Mouse (Mus musculus) adrenal gland, postnatal 25 days (tissue): Measurements from ENCODE around the gene Supt3. TPM values are rescaled to one million over a fixed set of nuclear protein-coding genes. Genes with fewer than 3 reads are reported as not detected.
A peak's percentile ranks its signal among the peaks of the same experiment; 100 is the strongest.

Source experiments
- DNase-seq: peaks from one replicate; pipeline ENCODE4 v3.0.0; 2021; ENCODE audit warnings: mixed read lengths
- long read RNA-seq: library from polyadenylated mRNA; stranded (forward); transcript quantifications from one replicate; pipeline ENCODE4 v2.0.0, GENCODE M21; 2021
- total RNA-seq: library from RNA; stranded (reverse); gene quantifications from 2 replicates; pipeline ENCODE4 v1.2.3, GENCODE M21; 2021

The Supt3 gene
- 25.9 and 26.1 TPM in 2 replicates for total RNA-seq
- long read RNA-seq, transcript Supt3-201 (12 exons, 1,508 nt): major isoform, 15 of 16 reads
- long read RNA-seq, partial matches to known transcripts: 1 of 16 reads
- long read RNA-seq, other reads (novel, unspliced or antisense): 0 of 16 reads

DNA sequence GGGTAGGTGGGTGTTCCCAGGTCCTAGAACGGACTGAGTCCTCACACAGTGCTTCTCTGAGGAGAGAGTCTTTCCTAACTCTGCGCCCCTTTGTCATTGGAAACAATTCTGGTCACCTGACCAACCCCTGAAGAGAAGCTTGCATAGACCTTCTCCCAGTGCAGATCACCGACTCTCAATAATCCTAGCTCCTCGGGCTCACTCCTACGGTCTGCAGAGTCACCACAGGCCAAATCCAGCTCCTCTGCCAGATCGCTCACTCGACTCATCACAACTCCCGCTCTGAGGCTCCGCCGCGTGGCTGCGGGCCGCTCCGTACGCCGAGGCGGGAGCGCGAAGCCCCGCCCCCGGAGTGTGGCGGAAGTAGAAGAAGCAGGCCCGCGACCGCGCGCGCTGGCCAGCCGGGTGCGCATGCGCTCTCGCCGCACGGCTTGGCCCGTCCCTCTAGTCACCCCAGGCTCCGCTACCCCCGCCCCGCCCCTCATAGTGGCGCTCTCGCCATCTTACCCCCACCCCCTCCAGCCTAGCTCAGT lies at the start of gene Supt3:
Gene Supt3, plus strand, starts transcription at position 415 of the 533 bp plus-strand sequence.
- peak; percentile 98 for DNase-seq

DNA sequence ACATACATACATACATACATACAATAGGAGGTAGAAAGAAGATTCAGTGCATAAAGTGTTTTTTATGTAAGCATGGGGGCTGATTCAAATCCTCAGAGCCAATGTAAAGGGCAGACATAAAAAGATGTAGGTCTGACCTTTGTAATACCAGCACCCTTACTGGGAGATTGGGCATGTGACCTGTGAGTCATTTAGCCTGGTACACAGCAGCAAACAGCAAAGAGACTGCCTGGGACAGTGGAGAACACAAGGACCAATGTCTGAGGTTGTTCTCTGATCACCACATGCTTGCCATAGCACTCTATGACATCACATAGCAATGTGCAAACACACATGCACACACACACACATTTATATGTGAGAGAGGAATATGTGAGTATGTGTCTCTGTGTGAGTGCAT lies 49.3 kb upstream of the Supt3 start:
- no peak for DNase-seq

DNA sequence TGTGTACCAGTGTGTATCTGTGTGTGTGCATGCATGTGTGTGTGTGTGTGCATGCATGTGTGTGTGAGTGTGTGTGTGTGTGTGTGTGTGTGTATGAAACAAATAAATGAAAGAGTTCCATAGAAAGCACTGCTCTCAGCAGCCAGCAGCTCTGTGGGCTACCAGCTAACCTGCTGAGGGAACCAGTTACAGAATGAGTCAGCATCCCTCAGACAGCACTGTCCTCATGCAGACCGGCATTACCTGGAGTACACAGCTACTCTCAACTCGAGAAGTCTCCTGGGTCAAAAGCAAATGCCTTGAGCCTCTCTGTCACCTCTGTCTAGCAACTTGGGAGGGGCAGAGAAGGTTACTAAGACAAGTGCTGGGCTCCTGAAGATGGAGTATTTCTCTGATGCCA lies 48.5 kb upstream of the Supt3 start:
- DNase-seq: no peak

DNA sequence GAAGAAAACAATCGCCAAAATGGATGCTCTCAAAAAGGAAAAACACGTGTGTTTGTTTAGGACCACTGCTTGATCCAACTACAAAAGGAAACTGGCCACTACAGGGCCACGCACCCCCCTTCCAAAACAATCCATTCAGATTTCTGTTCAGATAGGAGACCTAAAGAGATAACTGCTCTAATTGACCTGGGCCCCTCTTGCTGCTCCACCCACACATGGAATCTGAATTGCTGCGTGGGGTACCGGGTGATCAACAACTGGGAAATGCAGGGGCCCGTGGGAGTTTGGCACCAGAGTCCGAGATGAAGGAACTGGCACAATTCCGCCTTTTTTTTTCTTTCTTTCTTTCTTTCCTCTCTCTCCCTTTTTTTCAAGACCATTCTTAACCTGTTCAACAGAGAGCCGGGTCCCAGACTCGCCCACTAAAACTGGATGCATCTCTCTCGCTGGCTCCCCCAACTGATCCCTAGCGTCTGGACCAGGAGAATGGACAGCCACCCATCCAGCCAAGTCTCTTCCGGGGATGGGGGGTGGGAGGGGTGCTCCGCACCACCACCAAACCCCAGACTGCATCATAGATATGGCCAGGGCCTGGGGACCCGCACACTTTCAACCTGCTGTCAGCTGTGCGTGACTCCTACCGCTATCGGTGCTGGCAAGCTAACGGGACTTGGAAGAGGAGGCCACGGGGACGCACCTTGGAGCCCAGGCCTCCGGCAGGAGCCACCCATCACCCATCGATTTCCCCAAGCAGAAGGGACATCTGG lies 43.2 kb upstream of the Supt3 start:
- DNase-seq: no peak

DNA sequence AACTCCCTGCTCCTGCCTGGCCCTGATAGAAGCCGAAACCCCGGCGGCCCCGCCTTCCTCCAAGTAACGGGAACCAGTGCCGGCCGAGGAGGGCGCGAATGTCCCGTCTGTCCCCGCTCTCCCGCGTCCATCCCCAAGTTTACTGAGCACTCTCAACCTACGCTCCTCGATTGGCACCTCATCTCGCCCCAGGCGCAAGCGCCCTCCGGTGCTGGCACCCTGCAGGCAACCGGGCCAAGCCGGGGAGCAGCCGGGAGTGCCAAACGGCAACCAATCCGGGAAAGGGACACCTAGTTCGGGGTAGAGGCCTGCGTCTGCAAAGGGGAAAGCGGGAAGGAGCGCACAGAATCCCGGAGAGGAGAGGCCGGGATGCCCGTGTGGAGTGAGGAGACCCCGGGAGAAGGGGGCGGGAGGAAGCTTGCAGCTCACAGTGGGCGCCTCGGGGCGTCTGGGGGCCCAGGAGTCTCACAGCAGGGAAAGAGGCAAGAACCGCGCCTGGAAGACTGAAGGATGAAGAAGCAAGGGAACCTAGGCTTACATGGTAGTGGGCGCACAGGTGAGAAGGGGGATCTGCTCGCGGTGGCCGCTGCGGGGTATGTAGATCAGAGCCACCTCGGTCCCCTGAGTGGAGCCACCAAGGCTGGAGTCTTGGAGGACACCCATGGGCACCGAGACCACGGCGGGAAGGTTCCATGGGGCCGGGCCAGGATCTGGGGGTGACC lies 42.3 kb upstream of the Supt3 start:
- peak; percentile 65 for DNase-seq

DNA sequence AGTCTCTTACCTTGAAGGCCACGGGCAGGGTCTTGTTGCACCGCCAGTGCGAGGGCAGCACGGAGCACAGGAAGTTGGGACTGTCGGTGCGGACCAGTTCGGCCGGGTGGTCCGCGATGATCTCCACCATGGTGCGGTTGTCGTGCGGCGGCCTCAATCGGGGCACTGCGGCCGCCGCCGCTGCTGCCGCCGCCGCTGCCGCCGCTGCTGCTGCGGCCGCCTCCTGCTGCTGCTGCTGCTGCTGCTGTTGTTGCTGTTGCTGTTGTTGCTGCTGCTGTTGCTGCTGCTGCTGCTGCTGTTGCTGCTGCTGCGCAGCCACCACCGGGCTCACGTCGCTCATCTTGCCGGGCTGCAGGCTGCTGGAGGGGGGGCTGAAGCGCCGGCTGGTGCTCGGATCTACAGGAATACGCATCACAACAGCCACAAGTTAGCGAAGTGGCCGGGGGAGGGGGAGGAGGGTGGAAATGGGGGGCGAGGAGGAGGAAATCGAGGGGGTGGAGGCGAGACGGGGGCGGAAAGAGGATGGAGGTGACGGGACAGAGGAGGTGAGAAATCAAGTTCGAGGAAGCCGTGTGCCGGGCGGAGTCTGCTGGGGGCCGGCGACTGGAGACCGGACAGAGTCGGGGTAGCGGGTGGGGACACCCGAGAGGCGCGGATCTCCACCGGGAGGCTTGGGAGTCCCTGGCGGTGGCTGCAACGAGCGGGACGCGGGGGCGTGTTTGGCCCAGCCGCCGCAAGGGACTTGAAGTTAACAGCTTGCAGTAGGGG lies 41.5 kb upstream of the Supt3 start:
- DNase-seq: peak; percentile 59

DNA sequence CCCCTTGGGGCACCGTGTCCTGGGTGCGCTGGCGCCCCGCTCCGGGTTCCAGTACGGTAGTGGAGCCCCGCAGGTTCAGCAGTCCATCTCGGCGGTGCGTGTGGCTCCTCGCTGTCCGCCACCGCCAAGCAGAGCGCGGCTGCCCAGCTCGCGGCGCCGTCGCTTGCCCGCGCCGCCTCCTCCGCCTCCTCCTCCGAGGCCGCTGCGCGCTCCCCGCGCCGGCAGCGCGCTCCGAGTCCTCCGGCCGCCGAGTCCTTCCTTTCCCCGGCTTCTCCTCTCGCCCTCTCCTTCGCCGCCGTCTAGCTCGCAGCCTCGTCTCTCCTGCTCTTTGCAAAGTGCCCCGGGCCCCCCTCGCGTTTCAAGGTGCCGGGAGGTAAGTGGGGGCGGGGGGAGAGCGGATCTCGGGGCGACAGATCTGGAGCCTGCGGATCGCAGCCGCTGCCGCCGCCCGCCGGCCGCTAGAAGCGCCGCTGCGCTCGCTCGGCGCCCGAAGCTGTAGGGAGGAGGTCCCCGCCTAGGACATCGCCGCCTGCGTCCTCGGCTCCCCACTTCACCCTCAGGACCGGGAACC lies 40.9 kb upstream of the Supt3 start:
- peak; percentile 77 for DNase-seq

DNA sequence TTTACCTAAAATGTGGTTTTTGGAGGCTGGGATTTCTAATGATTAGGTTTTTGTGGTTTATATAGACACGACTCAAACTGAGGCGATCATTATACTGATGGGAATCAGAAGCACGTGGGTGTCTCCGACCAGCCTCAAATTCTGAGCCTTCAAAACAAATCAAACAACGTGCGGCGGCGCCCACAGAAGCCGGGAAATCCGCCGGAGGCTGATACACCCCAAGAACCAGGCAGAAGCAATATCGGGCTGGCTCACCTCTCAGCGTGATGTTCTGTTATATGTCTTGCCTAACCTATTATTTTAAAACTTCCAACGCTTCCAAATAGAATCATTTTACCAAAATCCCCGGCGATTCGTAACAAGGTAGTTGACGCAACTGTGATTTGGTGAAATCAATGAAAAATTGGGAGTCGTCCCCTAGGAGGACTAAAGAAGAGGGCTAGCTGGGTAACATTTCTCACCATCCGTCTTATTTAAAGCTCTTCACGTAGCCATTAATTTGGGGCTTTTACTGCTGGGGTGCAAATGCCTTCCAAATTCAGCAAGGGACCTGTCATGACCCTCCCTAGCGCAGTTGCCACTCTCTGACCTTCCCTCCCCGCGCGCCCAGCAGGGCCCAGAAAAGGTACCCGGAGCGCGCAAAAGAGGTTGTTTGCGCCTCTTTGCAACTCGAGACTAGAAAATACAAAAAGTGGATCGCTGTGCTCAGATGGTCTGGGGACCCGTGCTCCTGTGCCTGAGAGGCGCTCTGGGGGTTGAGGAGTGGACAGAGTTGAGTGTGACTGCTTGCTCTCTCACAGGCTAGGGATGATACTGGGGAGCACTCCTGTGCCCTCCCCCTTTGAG lies 39.5 kb upstream of the Supt3 start:
- DNase-seq: peak; percentile 27

DNA sequence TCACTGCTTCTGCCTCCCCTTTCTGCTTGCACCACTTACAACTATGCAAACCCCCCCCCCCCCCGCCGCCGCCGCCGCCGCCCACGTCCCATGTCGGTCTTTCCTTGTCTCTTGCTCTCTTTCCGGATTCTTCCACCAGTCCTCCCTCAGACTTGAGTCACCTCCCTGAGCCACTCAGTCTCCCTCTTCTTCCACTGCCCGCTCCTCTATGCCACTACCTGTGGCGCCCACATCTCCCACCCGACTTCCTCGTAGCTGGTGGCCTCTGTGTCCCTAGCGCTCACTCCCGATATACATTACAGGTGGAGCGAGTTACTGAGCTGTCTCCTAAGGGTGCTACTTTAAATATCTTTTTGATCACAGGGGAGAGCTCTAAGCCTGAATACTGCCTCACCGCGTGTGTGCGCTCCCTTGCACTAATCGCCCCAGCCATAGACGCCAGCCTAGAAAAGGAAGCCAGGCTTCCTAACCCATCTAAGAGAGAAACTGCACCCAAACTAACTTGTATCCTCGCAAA lies 38.8 kb upstream of the Supt3 start:
- peak; percentile 9 for DNase-seq

DNA sequence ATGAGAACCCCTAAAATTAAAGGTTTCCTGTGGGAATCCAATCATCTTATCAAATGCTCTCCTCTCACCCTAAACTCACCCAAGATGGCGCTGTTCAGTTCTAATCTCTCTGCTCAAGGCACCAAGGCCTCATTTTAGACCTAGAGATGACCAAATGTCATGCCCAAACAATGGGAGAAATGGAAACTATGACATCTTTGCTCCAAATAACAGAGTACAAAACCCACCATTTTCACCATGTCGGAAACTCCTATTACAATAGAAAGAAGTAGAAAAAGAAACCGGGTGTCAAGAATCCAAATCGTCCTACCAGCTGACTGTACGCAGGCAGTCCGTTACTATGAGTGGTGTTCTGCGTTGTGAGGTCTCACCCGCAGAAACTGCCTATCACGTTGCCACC lies 34.7 kb upstream of the Supt3 start:
- DNase-seq: no peak

DNA sequence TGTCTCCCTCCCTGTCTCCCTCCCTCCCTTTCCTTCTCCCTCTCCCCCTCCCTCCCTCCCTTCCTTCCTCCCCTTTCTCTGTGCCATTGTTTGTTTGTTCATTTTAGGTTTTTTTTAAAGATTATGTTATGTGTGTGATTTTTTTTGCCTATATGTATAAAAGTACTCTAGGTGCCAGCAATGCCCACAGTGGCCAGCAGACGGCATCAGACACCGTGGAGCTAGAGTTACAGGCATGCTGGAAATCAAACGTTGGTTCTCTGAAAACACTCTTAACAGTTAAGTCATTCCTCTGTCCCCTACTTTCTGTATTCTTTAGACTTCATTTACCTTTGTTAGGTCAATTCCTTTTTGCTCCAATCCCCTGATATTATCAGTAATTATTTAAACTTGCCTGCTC lies 33.2 kb upstream of the Supt3 start:
- no peak for DNase-seq

DNA sequence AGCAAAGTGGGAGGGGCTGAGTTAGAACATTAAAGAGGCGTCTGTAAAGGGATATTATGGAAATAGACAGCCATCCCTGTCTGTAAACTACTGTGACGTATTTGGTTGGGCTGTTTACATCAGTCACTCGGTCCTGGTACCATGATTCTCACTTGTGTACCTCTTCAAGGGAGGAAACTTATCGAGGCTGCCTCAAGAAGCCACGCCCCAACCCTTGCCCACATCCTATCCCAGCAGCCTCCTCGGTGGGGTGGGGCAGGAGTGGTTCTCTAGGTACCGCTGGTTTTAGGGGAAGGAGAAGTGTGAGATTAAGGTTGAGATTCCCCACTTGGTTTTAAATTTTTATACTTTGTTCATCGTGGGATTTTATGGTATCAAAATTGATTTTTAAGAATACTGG lies 31.6 kb upstream of the Supt3 start:
- DNase-seq: no peak

DNA sequence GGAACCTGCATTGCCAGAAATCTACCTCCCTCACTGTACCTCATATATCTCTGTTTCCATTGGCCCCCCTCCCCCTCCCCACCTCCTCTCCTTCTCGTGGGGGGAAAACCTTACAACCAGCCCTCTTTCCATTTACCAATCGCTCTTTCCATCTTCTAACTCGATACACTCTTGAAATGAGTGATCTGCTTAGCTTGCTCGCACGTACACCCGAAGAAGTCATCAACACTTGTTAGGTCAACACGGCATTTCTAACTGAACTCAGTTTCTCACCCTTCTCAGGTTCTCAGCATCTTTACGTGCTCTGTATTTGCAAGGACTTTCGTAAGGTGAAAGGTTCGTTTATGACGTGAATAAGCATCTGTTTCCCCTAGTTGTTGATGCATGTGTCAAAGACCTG lies 10.6 kb upstream of the Supt3 start:
- no peak for DNase-seq

DNA sequence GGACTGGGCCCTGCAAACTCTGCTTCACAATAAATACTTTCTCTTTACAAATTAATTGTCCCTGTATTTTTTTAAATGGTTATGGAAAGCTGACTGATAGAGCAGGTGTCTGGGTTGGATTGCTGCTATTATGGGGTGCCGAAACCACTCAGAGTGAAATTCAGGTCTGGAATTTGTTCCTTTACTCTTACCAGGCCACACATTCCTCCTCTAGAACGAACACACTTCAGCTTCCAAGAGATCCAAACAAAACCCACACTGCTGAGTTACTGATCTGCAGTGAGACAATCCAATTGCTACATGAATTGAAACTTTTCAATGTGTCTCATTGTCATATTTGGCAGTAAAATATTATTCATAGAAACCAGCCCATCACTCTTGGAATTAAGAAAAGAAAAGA lies 10.0 kb upstream of the Supt3 start:
- DNase-seq: no peak

DNA sequence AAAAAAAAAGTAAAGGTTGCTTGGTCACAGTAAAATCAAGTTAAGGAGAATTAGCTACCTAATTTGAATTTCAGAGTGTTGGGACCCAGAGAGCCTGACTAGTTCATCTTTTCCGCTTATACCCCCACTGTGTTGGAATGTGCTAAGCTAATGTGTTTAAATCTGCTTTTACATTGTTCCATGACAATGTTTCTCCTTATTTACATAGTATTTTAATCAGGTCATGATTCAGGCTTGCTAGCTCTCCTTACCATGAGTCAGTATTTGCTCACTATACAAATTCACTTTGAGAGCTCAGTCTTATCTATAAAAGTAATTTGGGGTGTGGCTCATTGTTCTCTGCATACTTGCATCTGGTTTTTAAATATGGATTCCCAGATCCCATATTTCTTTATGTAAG lies 9.6 kb upstream of the Supt3 start:
- no peak for DNase-seq

DNA sequence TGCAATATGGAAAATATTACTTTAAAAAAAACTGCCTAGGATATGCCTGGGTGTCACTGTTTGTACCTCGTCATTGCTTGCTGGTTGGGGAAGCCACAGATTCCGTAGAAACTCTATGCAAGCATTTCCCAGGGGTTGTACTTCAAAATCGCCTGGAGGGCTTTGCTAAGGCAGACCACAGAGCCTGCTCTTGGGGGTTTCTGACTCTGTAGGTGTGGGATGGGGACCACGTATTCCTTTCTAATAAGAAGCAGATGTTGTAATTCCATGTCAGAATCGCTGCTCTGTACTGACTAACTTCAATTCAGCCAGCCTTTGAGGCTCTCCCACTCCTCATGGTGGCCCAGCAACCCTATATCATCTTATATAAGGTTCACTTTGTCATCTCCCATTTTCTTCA lies 8.4 kb upstream of the Supt3 start:
- DNase-seq: no peak

DNA sequence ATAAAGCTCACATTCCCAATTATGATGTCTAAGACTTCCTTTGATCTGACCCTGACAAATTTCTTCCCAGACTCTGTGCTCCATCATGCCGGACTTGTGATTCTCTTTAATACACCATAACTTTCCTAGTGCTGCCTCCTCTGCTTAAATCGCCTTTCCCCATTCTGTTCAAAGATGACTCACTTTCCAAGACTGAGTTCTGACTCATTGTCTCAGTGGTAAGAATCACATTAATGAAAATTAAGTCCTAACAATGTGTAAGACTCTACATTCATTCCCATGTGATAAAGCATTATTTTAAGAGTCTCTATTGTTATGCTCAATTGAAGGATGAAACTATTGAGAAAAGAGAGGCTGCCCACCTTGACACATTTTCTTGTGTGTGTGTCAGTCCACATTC lies 6.1 kb upstream of the Supt3 start:
- no peak for DNase-seq

DNA sequence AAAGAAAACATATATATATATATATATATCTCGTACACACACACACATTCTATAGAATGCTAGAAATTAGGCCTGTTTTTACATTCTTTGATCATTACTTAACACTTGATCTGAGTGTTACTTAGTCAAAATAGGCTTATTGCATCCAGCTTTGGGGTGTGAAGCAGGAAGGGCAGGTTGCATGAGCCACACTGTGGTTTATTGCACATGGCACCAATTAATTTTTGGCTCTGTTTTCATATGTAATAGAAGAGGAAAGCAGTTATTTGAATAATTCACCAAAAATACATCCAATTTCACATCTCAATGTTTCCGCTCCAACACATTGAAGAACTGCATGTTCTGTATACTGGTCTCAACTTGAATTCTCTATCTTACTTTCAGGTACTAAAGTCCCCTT lies 4.4 kb upstream of the Supt3 start:
- DNase-seq: no peak

DNA sequence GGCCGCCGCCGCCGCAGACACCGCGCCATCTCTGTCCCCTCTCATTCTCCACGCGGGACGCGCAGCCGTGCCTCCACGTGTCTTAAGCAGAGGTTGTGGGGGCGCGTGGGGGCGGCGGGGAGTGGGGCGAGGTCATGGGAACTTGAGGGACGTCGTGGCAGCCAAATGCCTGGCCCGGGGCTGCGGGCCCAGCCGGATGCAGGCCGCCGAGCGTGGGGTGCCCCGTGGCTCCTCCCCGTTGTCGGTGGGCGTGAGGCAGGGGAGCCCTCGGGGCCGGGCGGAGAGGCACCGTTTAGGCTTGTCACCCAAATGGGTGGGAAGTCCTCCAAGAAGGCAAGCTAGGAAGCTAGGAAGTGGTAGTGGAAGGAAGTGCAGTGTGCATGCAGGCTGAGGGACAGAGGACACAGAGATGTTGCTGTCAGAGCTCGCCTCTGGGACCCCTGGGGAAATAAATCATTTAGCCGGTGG lies 419 bp downstream of the Supt3 start:
- peak; percentile 63 for DNase-seq

DNA sequence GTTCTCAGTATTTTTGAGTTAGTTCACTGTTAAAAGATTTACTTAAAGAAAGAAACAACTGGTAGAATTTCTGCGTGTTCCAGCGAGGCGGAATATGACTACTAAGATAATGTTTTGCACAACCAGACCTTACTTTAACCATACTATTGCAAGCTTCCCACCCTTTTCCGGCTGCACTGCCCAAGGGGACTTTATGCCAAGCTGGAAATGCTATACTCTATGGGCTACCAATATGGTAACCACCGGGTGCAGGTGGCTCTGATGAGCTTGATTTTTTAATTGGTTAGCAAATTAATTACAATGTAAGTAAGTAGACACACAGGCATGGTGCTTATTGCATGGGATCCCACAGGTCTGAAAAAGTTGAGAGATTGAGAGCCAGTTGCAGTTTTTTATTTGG lies 1.2 kb downstream of the Supt3 start:
- DNase-seq: no peak

DNA sequence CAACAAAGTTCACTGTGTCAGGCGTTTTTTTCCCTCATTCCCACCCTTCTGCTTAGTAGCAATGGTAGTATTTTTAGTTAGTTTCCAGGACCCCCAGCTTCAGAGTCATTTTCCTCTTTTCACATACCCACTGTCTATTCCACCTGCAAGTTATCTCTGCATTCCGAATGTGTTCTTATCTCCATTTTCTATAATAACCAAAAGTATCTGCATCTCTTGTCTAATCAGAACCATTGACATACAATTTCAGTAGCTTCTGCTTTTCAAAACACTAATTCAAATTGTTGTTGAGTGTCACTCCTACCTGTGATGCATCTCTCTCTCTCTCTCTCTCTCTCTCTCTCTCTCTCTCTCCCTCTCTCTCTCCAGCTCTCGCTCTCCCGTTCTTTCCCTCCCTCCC lies 3.4 kb downstream of the Supt3 start:
- no peak for DNase-seq
